Mouse (Mus musculus): ENCODE measurements around the gene Fbll1. TPM values are rescaled to one million over a fixed set of nuclear protein-coding genes. Genes with fewer than 3 reads are reported as not detected.

Gene Fbll1
- polyA plus RNA-seq (2012; rRNA removed), result 0.35 and 0.59 TPM in 2 replicates

DNA sequence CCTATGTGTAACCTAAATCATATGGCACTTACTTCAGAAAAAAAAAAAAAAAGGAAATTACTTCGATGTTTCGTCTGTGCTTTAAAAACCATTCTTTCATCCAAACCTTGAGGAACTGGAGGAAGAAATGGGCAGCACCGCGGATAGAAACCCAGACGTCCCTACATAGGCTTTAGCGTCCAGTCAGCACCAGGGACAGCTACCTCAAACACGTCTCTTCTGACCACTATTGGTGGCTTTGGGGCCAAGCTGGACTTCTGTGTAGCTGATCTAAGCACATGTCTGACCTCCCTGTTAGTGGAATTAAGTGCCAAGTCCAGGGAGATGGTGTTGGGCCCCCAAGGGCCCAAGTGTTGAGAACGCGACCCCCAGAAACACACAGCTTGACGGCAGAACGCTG lies at the start of gene Fbll1:
Gene Fbll1, minus strand, starts transcription at position 11 of the 400 bp plus-strand sequence.

DNA sequence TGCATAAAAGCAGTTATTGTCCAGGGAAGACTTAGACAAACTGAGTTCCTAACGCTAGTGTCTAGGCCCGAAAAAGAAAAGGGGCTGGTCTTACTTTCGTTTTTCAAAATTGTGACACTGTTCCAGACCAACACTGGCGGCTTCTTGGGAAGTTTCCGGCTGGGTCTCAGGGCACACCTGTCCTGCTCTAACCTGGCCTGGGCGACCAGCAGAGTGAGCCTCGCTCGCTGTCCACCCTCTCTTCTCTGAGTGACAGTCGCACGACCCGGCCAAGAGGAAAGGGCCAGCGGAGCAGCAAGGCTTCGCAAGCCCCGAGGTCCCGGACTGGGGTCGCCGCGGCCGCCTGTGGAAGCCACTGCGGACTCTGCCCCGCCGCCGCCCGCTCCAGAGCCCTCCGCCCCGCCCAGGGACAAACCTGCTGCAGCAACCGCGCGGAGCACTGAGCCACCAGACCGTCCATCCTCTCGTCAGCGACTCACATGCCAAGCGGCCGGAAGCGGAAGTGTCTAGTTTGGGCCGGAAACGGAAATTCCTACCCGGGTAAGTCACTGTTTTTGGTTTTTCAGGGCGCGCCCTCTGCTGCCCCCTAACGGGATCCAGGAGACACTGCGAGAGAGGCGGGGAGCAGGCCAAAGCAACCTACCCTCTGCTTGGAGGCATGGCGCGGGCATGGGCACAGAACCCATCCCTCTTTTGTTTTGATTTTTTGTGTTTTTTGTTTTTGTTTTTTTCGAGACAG lies 35.5 kb upstream of the Fbll1 start, which contains the start of gene Rars:
Gene Rars, minus strand, starts transcription at position 485 of the 739 bp plus-strand sequence.

DNA sequence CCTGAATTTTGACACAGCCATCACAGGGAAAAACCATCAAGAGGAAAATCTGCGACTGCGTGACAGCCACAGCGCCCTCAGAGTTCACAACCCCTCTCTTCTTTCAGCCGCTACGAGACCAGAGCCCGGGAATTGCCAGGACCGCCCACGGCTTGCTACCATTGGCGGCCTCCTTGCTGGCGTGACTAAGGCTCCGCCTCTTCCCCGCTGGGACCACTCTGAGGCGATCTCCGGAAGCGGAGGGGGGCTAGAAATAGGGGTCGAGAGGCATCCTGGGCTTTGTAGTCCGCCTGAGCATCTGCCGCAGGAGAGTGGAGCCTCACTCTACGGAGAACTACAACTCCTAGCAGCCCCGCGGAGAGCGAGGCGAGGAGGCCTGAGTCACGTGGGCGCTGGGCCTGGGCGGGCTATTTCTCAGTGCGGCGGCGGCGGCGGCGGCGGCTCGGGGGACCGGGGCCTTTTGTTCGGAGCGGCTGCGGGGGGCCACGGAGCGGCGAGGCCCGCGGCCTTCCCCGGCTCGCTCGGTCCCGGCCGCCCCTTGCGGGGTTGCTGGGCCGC lies 29.4 kb downstream of the Fbll1 start, which contains the start of gene Pank3:
Gene Pank3, plus strand, starts transcription at position 297 of the 558 bp plus-strand sequence.

Other genes with a start within 250 kb of the Fbll1 start
- 6.3 and 6.5 TPM in 2 replicates for gene Pank3, start 29.4 kb downstream of the Fbll1 start, polyA plus RNA-seq (2012; rRNA removed)
- 8.0 and 10.9 TPM in 2 replicates for gene Rars, start 35.6 kb upstream of the Fbll1 start, polyA plus RNA-seq (2012; rRNA removed)
- 19.9 and 23.1 TPM in 2 replicates for gene Wwc1, start 181.6 kb upstream of the Fbll1 start, polyA plus RNA-seq (2012; rRNA removed)